Mouse (Mus musculus) bone marrow macrophage, adult 2 months (primary cell): ENCODE measurements around the gene Gm49342. TPM values are rescaled to one million over a fixed set of nuclear protein-coding genes. Genes with fewer than 3 reads are reported as not detected.
"Not testable (repeated sequence)": the region's sequence is repeated elsewhere in the genome, so short reads cannot be mapped to it uniquely, and the experiment has no call there.

Experiments used
- H3K27ac ChIP-seq: 2 replicates; pipeline ENCODE4 v1.5.1; 2012; ENCODE audit warnings: low read depth, low read length; ENCODE audit not compliant: insufficient read depth
- H3K4me1 ChIP-seq: 2 replicates; pipeline ENCODE4 v1.6.1; 2012; ENCODE audit warnings: low read length; ENCODE audit not compliant: control insufficient read depth, insufficient read depth
- H3K4me3 ChIP-seq: 2 replicates; pipeline ENCODE4 v1.5.1; 2012; ENCODE audit warnings: mild to moderate bottlenecking, low read length, moderate library complexity; ENCODE audit not compliant: insufficient read depth
- CTCF ChIP-seq: IDR thresholded peaks from 2 replicates; pipeline ENCODE4 v1.5.1; 2012; ENCODE audit warnings: low read depth, mild to moderate bottlenecking, low read length, moderate library complexity
- POLR2A ChIP-seq: IDR thresholded peaks from 2 replicates; pipeline ENCODE4 v1.6.1; 2012; ENCODE audit warnings: mild to moderate bottlenecking, low read depth, low read length, borderline replicate concordance
- polyA plus RNA-seq: library from polyadenylated mRNA; stranded (reverse); fragments of >200 nt; gene quantifications from 2 replicates; pipeline ENCODE4 v1.2.4, GENCODE M21; 2012; ENCODE audit not compliant: missing spikeins, insufficient read depth, insufficient read length

Gm49342 gene
- polyA plus RNA-seq = 7.7 and 45.7 TPM in 2 replicates

GRCm38 (mm10) chr14:50943932-50944667 is at the start of gene Gm49342:
Gene Gm49342 (plus strand): TSS chr14:50944517.
- TF ChIP-seq POLR2A (peak; percentile 76; the same call in 1 of the 2 replicates), CTCF (no peak)
- H3K4me1 ChIP-seq = peaks cover 10% of the 10 kb centered on the region
- H3K27ac ChIP-seq = peak within 1 kb of the TSS; percentile 97
- peak within 1 kb of the TSS; percentile 88 for H3K4me3 ChIP-seq

- Histone ChIP-seq H3K27ac (peak overlapping the region; percentile 72), H3K4me1 (peaks cover 50% of the 10 kb centered on the region), H3K4me3 (no peak overlapping the region)
- TF ChIP-seq POLR2A = no peak
- TF ChIP-seq CTCF = no peak
Observed at GRCm38 (mm10) chr14:50895407-50895806, 48.9 kb upstream of the Gm49342 start.

GRCm38 (mm10) chr14:50895985-50896746 is 48.2 kb upstream of the Gm49342 start:
- H3K27ac ChIP-seq = peak overlapping the region; percentile 97
- peak overlapping the region; percentile 54 for H3K4me3 ChIP-seq
- H3K4me1 ChIP-seq = peaks cover 50% of the 10 kb centered on the region
- TF ChIP-seq POLR2A (no peak), CTCF (no peak)

- Histone ChIP-seq H3K4me1 (peaks cover 49% of the 10 kb centered on the region), H3K4me3 (peak overlapping the region; percentile 54), H3K27ac (peak overlapping the region; percentile 97)
- no peak for TF ChIP-seq CTCF
- no peak for TF ChIP-seq POLR2A
Observed at GRCm38 (mm10) chr14:50896747-50897373, 47.5 kb upstream of the Gm49342 start.

GRCm38 (mm10) chr14:50897374-50897765 is 46.9 kb upstream of the Gm49342 start, which contains the start of gene Klhl33:
Gene Klhl33 (minus strand): TSS chr14:50897507.
- Histone ChIP-seq H3K4me1 (peaks cover 44% of the 10 kb centered on the region), H3K4me3 (peak within 1 kb of the TSS; percentile 54), H3K27ac (peak within 1 kb of the TSS; percentile 97)
- no peak for TF ChIP-seq POLR2A

GRCm38 (mm10) chr14:50897992-50898391 is 46.3 kb upstream of the Gm49342 start:
- peaks cover 40% of the 10 kb centered on the region for H3K4me1 ChIP-seq
- not testable (repeated sequence) for H3K4me3 ChIP-seq
- peak overlapping the region; percentile 97 for H3K27ac ChIP-seq

GRCm38 (mm10) chr14:50903973-50904827 is 40.1 kb upstream of the Gm49342 start:
- Histone ChIP-seq H3K4me3 (no peak overlapping the region), H3K4me1 (peaks cover 26% of the 10 kb centered on the region), H3K27ac (no peak overlapping the region)
- TF ChIP-seq POLR2A = no peak
- no peak for TF ChIP-seq CTCF

- TF ChIP-seq CTCF = no peak
- TF ChIP-seq POLR2A = no peak
- Histone ChIP-seq H3K27ac (no peak overlapping the region), H3K4me1 (peaks cover 30% of the 10 kb centered on the region), H3K4me3 (no peak overlapping the region)
Observed at GRCm38 (mm10) chr14:50904828-50905129, 39.5 kb upstream of the Gm49342 start.

- peaks cover 33% of the 10 kb centered on the region for H3K4me1 ChIP-seq
- H3K27ac ChIP-seq, H3K4me3 ChIP-seq: not testable (repeated sequence)
Observed at GRCm38 (mm10) chr14:50905327-50905726, 39.0 kb upstream of the Gm49342 start.
